Mouse (Mus musculus) spleen, adult 2 months (tissue): Measurements from ENCODE around the gene Tet2. TPM values are rescaled to one million over a fixed set of nuclear protein-coding genes. Genes with fewer than 3 reads are reported as not detected.

Experiments
- DNase-seq, 2 experiments: peaks; one replicate each; pipeline versions ENCODE4 v3.0.0 to v3.0.0-alpha.2; 2012 to 2021; ENCODE audit warnings: low spot score in 2 of 2, low read depth in 1 of 2
- H3K27ac ChIP-seq: fragments of 200-500 bp; 2 replicates; pipeline ENCODE4 v1.5.1; 2012; ENCODE audit warnings: low read length, inconsistent platforms; ENCODE audit not compliant: insufficient read depth
- H3K27me3 ChIP-seq: fragments of 200-500 bp; 2 replicates; pipeline ENCODE4 v1.6.1; 2012; ENCODE audit warnings: mild to moderate bottlenecking, moderate library complexity, low read length, inconsistent platforms; ENCODE audit not compliant: control insufficient read depth, insufficient read depth
- H3K36me3 ChIP-seq: fragments of 200-500 bp; 2 replicates; pipeline ENCODE4 v1.6.1; 2012; ENCODE audit warnings: mild to moderate bottlenecking, low read length, inconsistent platforms; ENCODE audit not compliant: control insufficient read depth, insufficient read depth
- H3K4me1 ChIP-seq: fragments of 200-500 bp; 2 replicates; pipeline ENCODE4 v1.6.1; 2011; ENCODE audit warnings: inconsistent platforms; ENCODE audit not compliant: control insufficient read depth, insufficient read depth, insufficient read length
- H3K4me3 ChIP-seq: fragments of 200-500 bp; 2 replicates; pipeline ENCODE4 v1.5.1; 2011; ENCODE audit warnings: mild to moderate bottlenecking, inconsistent platforms; ENCODE audit not compliant: insufficient read depth, insufficient read length; ENCODE audit errors: extremely low read depth
- CTCF ChIP-seq: fragments of 200-500 bp; IDR thresholded peaks from 2 replicates; pipeline ENCODE4 v1.5.1; 2011; ENCODE audit warnings: mild to moderate bottlenecking, inconsistent platforms; ENCODE audit not compliant: insufficient read depth, insufficient read length, insufficient replicate concordance; ENCODE audit errors: extremely low read depth
- POLR2A ChIP-seq: fragments of 200-500 bp; IDR thresholded peaks from 2 replicates; pipeline ENCODE4 v1.6.1; 2011; ENCODE audit warnings: low read depth, low read length, inconsistent platforms
- WGBS: fragments of 180-500 bp; shearing (Covaris S2); methylation state at CpG from one replicate; pipeline ENCODE4 v1.1.7; 2018; 5-methylcytosine and 5-hydroxymethylcytosine counted together
- polyA plus RNA-seq: library from polyadenylated mRNA; depleted of rRNA; stranded (reverse); fragments of >200 nt; gene quantifications from 2 replicates; pipeline ENCODE4 v1.2.3, GENCODE M21; 2012

Tet2 gene
- polyA plus RNA-seq, 1 experiment, result 10.5 TPM

GRCm38 (mm10) chr3:133548613-133549012 lies 3.7 kb upstream of the Tet2 start:
- WGBS, result 32% methylated on average over 2 of the region's 2 CpGs
- TF ChIP-seq POLR2A (no peak), CTCF (no peak)

GRCm38 (mm10) chr3:133546790-133547189 lies 1.9 kb upstream of the Tet2 start:
- no peaks in the 10 kb centered on the region for H3K27me3 ChIP-seq
- peaks cover 5% of the 10 kb centered on the region for H3K4me1 ChIP-seq
- H3K27ac ChIP-seq, result no peak overlapping the region
- TF ChIP-seq CTCF (no peak), POLR2A (no peak)
- no peak overlapping the region for H3K4me3 ChIP-seq
- 64% methylated on average over 2 of the region's 2 CpGs for WGBS
- DNase-seq, result no peak
- no peaks in the 10 kb centered on the region for H3K36me3 ChIP-seq

More at GRCm38 (mm10) chr3:133548613-133549012, 3.7 kb upstream of the Tet2 start:
- no peak for DNase-seq
- Histone ChIP-seq H3K27ac (no peak overlapping the region), H3K4me1 (peaks cover 5% of the 10 kb centered on the region), H3K36me3 (no peaks in the 10 kb centered on the region), H3K27me3 (no peaks in the 10 kb centered on the region), H3K4me3 (no peak overlapping the region)

- no peak for TF ChIP-seq CTCF
- TF ChIP-seq POLR2A, result no peak
- H3K36me3 ChIP-seq, result no peaks in the 10 kb centered on the region
- no peak for DNase-seq
- 36% methylated on average over 6 of the region's 6 CpGs for WGBS
- peak overlapping the region; percentile 99; the same call in 1 of the 2 replicates for H3K4me3 ChIP-seq
- H3K27ac ChIP-seq, result no peak overlapping the region
- no peaks in the 10 kb centered on the region for H3K27me3 ChIP-seq
- peaks cover 5% of the 10 kb centered on the region for H3K4me1 ChIP-seq
Measured at GRCm38 (mm10) chr3:133545304-133545666, 346 bp upstream of the Tet2 start.

GRCm38 (mm10) chr3:133544131-133544550 lies 798 bp downstream of the Tet2 start:
- H3K27ac ChIP-seq, result peak overlapping the region; percentile 88
- H3K27me3 ChIP-seq, result no peaks in the 10 kb centered on the region
- H3K4me3 ChIP-seq, result peak overlapping the region; percentile 99
- TF ChIP-seq CTCF (no peak), POLR2A (peak; percentile 66)
- under 1% methylated on average over 52 of the region's 52 CpGs for WGBS
- DNase-seq, result peak; percentile 77
- peaks cover 5% of the 10 kb centered on the region for H3K4me1 ChIP-seq
- H3K36me3 ChIP-seq, result no peaks in the 10 kb centered on the region

- Histone ChIP-seq H3K36me3 (no peaks in the 10 kb centered on the region), H3K27me3 (no peaks in the 10 kb centered on the region), H3K27ac (peak overlapping the region; percentile 88), H3K4me1 (peaks cover 2% of the 10 kb centered on the region), H3K4me3 (peak overlapping the region; percentile 99)
- 2% methylated on average over 21 of the region's 21 CpGs for WGBS
- peak in 1 of 2 experiments; percentile 17 for DNase-seq
- no peak for TF ChIP-seq POLR2A
- TF ChIP-seq CTCF, result no peak
Measured at GRCm38 (mm10) chr3:133543101-133544020, 1.6 kb downstream of the Tet2 start.

GRCm38 (mm10) chr3:133542084-133542483 lies 2.9 kb downstream of the Tet2 start:
- no peak overlapping the region for H3K4me3 ChIP-seq
- H3K27me3 ChIP-seq, result no peaks in the 10 kb centered on the region
- no peak overlapping the region for H3K27ac ChIP-seq
- no peaks in the 10 kb centered on the region for H3K36me3 ChIP-seq
- peaks cover 2% of the 10 kb centered on the region for H3K4me1 ChIP-seq
- TF ChIP-seq CTCF (no peak), POLR2A (no peak)
- DNase-seq, result no peak

GRCm38 (mm10) chr3:133541000-133541399 lies 3.9 kb downstream of the Tet2 start:
- no peak for TF ChIP-seq POLR2A
- no peak for TF ChIP-seq CTCF

More at GRCm38 (mm10) chr3:133541000-133541399, 3.9 kb downstream of the Tet2 start:
- Histone ChIP-seq H3K27ac (no peak overlapping the region), H3K4me1 (peaks cover 2% of the 10 kb centered on the region), H3K36me3 (no peaks in the 10 kb centered on the region), H3K4me3 (no peak overlapping the region), H3K27me3 (no peaks in the 10 kb centered on the region)
- no peak for DNase-seq
